Mouse (Mus musculus): ENCODE measurements around the gene Tmem235. TPM values are rescaled to one million over a fixed set of nuclear protein-coding genes. Genes with fewer than 3 reads are reported as not detected.

Tmem235 gene
- polyA plus RNA-seq, 1 experiment from 2014 or later: not detected

GRCm38 (mm10) chr11:117890519-117891282 is 30.1 kb downstream of the Tmem235 start:
- DNase-seq (ENCODE audit: low spot score): no peak

GRCm38 (mm10) chr11:117891581-117892175 is 31.1 kb downstream of the Tmem235 start:
- DNase-seq (ENCODE audit: low spot score): peak; percentile 75

- DNase-seq (ENCODE audit: low spot score): peak; percentile 80
These were observed 31.6 kb downstream of the Tmem235 start for GRCm38 (mm10) chr11:117892199-117892598.

GRCm38 (mm10) chr11:117894676-117895075 is 34.1 kb downstream of the Tmem235 start:
- DNase-seq (ENCODE audit: low spot score): no peak

- no peak for DNase-seq (ENCODE audit: low spot score)
These were observed 36.0 kb downstream of the Tmem235 start for GRCm38 (mm10) chr11:117896533-117896932.

- DNase-seq (ENCODE audit: low spot score): peak; percentile 81
These were observed 41.7 kb downstream of the Tmem235 start for GRCm38 (mm10) chr11:117902282-117902681.

GRCm38 (mm10) chr11:117904442-117904841 is 43.9 kb downstream of the Tmem235 start:
- DNase-seq (ENCODE audit: low spot score): no peak

- no peak for DNase-seq (ENCODE audit: low spot score)
These were observed 48.8 kb downstream of the Tmem235 start for GRCm38 (mm10) chr11:117909337-117909736.

GRCm38 (mm10) chr11:117912684-117913352 is 52.3 kb downstream of the Tmem235 start:
- DNase-seq (ENCODE audit: low spot score): peak; percentile 82

- DNase-seq (ENCODE audit: low spot score): peak; percentile 34
These were observed 54.0 kb downstream of the Tmem235 start for GRCm38 (mm10) chr11:117914531-117914930.

Other genes with a start within 250 kb of the Tmem235 start
- 13.2 and 18.7 TPM in 2 replicates for gene Tnrc6c, start 206.5 kb upstream of the Tmem235 start, polyA plus RNA-seq (2015; fragmentation: Nextera tagmentation; extraction: Ambion mirVana)
- gene Tmc8, start 78.7 kb upstream of the Tmem235 start, polyA plus RNA-seq (2015; fragmentation: Nextera tagmentation; extraction: Ambion mirVana): 37.5 and 41.1 TPM in 2 replicates
- gene Tmc6, start 78.6 kb upstream of the Tmem235 start, polyA plus RNA-seq (2015; fragmentation: Nextera tagmentation; extraction: Ambion mirVana): 46.7 and 58.9 TPM in 2 replicates
- gene 6030468B19Rik, start 63.1 kb upstream of the Tmem235 start, polyA plus RNA-seq (2015; fragmentation: Nextera tagmentation; extraction: Ambion mirVana): 0.21 and 0.55 TPM in 2 replicates
- 0.13 and 0.48 TPM in 2 replicates for gene Gm20708, start 51.1 kb upstream of the Tmem235 start, polyA plus RNA-seq (2015; fragmentation: Nextera tagmentation; extraction: Ambion mirVana)
- gene Syngr2, start 51.1 kb upstream of the Tmem235 start, polyA plus RNA-seq (2015; fragmentation: Nextera tagmentation; extraction: Ambion mirVana): 100.0 and 116 TPM in 2 replicates
- gene Afmid, start 34.8 kb upstream of the Tmem235 start, polyA plus RNA-seq (2015; fragmentation: Nextera tagmentation; extraction: Ambion mirVana): 6.5 and 6.9 TPM in 2 replicates
- gene Tk1, start 34.7 kb upstream of the Tmem235 start, polyA plus RNA-seq (2015; fragmentation: Nextera tagmentation; extraction: Ambion mirVana): 119 and 133 TPM in 2 replicates
- 457 and 480 TPM in 2 replicates for gene Birc5, start 11.5 kb upstream of the Tmem235 start, polyA plus RNA-seq (2015; fragmentation: Nextera tagmentation; extraction: Ambion mirVana)
- gene Tha1, start 12.7 kb downstream of the Tmem235 start, polyA plus RNA-seq (2015; fragmentation: Nextera tagmentation; extraction: Ambion mirVana): 9.0 and 9.4 TPM in 2 replicates
- 25.8 and 26.7 TPM in 2 replicates for gene Socs3, start 109.3 kb downstream of the Tmem235 start, polyA plus RNA-seq (2015; fragmentation: Nextera tagmentation; extraction: Ambion mirVana)
- gene Pgs1, start 125.5 kb downstream of the Tmem235 start, polyA plus RNA-seq (2015; fragmentation: Nextera tagmentation; extraction: Ambion mirVana): 54.8 and 55.6 TPM in 2 replicates